30 mouse cellular contexts compared by ENCODE assay signal in the genomic region with DNA sequence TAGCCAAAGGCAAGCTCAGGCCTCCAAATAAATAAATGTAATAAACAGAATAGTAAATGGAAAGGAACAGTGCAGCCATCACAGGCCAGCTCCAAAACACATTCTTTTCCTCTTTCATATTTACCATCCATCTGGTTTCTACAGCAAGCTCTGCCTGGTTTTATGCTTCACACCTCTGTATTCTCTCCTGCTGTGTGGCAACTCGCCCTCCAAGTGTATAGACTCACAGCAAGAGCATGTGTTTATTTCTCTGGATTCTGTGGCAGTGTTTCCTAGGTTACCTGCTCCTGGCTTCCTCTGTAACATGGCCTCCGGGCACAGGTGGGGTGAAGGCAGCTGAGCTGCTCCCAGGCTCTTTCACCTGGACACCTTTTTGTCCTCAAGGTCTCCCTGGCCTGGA. TPM values are rescaled to one million over a fixed set of nuclear protein-coding genes. Genes with fewer than 3 reads are reported as not detected.
"Had no signal": no experiment of that assay in that cellular context is flagged by ENCODE, and none has a peak within 500 bp of the region (broad histone marks: within the 10 kb centered on the region; RNA-seq: fewer than 3 reads in every experiment).

No protein-coding gene starts in this region.

- DNase-seq: kidney, adult 11 months; kidney, adult 8-10 months; kidney, postnatal 10 days; kidney, postnatal 36 days; layer of hippocampus, adult 9-11 months; liver, embryonic 13.5 days; lung, adult 2 months; lung, postnatal 14 days; lung, postnatal 4 days had no signal

- H3K9ac ChIP-seq: kidney, embryonic 15.5 days; liver, embryonic 13.5 days; midbrain, embryonic 12.5 days; stomach, embryonic 15.5 days had no signal

- H3K27ac ChIP-seq: kidney, embryonic 15.5 days; left cerebral cortex, adult 2 months; liver, embryonic 13.5 days; midbrain, embryonic 12.5 days; stomach, embryonic 15.5 days had no signal

- H3K27me3 ChIP-seq: kidney, embryonic 15.5 days; liver, embryonic 13.5 days; midbrain, embryonic 12.5 days; stomach, embryonic 15.5 days had no signal

- H3K4me3 ChIP-seq: kidney, embryonic 15.5 days; left cerebral cortex, adult 2 months; liver, embryonic 13.5 days; midbrain, embryonic 12.5 days; myocyte; stomach, embryonic 15.5 days had no signal

- H3K36me3 ChIP-seq: kidney, embryonic 15.5 days; liver, embryonic 13.5 days; midbrain, embryonic 12.5 days; stomach, embryonic 15.5 days had no signal

- ATAC-seq: midbrain, embryonic 16.5 days had no signal

- H3K9me3 ChIP-seq: kidney, embryonic 15.5 days; liver, embryonic 13.5 days; midbrain, embryonic 12.5 days; stomach, embryonic 15.5 days had no signal

- H3K4me2 ChIP-seq: kidney, embryonic 15.5 days; liver, embryonic 13.5 days; midbrain, embryonic 12.5 days; stomach, embryonic 15.5 days had no signal

- H3K4me1 ChIP-seq: kidney, embryonic 15.5 days; liver, embryonic 13.5 days; midbrain, embryonic 12.5 days; stomach, embryonic 15.5 days had no signal

RNA-seq across cellular contexts. Expression of a gene that starts 13.3 kb away (rescaled TPM):
- total RNA-seq: layer of hippocampus, postnatal 25 days; left cerebral cortex, adult 2 months; left cerebral cortex, postnatal 10 days; left cerebral cortex, postnatal 36 days; liver, adult 2 months; megakaryocyte progenitor cell, adult 5-6 weeks; megakaryocyte-erythroid progenitor cell, adult 5-6 weeks; monocyte, adult 5-6 weeks had no signal
- polyA plus RNA-seq: kidney, embryonic 15.5 days; limb, embryonic 11.5 days; limb, embryonic 14.5 days; liver, adult 2 months; liver, embryonic 13.5 days; liver, embryonic 16.5 days; lung, adult 2 months; midbrain, embryonic 12.5 days; midbrain, embryonic 16.5 days; myocyte; neural tube, embryonic 11.5 days; neural tube, embryonic 14.5 days; small intestine, adult 2 months; stomach, embryonic 15.5 days; urinary bladder, adult 2 months had no signal

RNA-seq across cellular contexts. Expression of a gene that starts 19.4 kb away (rescaled TPM):
- total RNA-seq: left cerebral cortex, postnatal 10 days; left cerebral cortex, postnatal 36 days; liver, adult 2 months; megakaryocyte progenitor cell, adult 5-6 weeks; megakaryocyte-erythroid progenitor cell, adult 5-6 weeks; monocyte, adult 5-6 weeks had no signal
- polyA plus RNA-seq: kidney, embryonic 15.5 days; limb, embryonic 11.5 days; limb, embryonic 14.5 days; liver, adult 2 months; liver, embryonic 13.5 days; liver, embryonic 16.5 days; lung, adult 2 months; lung, embryonic 16.5 days; midbrain, embryonic 12.5 days; midbrain, embryonic 16.5 days; myocyte; neural tube, embryonic 11.5 days; neural tube, embryonic 14.5 days; small intestine, adult 2 months; stomach, embryonic 15.5 days; urinary bladder, adult 2 months had no signal

RNA-seq across cellular contexts. Expression of a gene that starts 25.6 kb away (rescaled TPM):
- total RNA-seq: left cerebral cortex, postnatal 36 days; liver, adult 2 months had no signal
- polyA plus RNA-seq: kidney, embryonic 15.5 days; limb, embryonic 11.5 days; midbrain, embryonic 12.5 days; midbrain, embryonic 16.5 days; myocyte; neural tube, embryonic 11.5 days; neural tube, embryonic 14.5 days had no signal

RNA-seq across cellular contexts. Expression of a gene that starts 27.9 kb away (rescaled TPM):
- total RNA-seq: layer of hippocampus, postnatal 25 days; left cerebral cortex, adult 2 months; left cerebral cortex, postnatal 10 days; left cerebral cortex, postnatal 36 days; liver, adult 2 months; megakaryocyte progenitor cell, adult 5-6 weeks; megakaryocyte-erythroid progenitor cell, adult 5-6 weeks; monocyte, adult 5-6 weeks had no signal
- polyA plus RNA-seq: kidney, embryonic 15.5 days; limb, embryonic 11.5 days; limb, embryonic 14.5 days; liver, adult 2 months; liver, embryonic 13.5 days; liver, embryonic 16.5 days; lung, adult 2 months; lung, embryonic 16.5 days; midbrain, embryonic 12.5 days; midbrain, embryonic 16.5 days; myocyte; neural tube, embryonic 11.5 days; neural tube, embryonic 14.5 days; small intestine, adult 2 months; stomach, embryonic 15.5 days; urinary bladder, adult 2 months had no signal

RNA-seq across cellular contexts. Expression of a gene that starts 37.8 kb away (rescaled TPM):
- total RNA-seq: megakaryocyte progenitor cell, adult 5-6 weeks; monocyte, adult 5-6 weeks had no signal
- polyA plus RNA-seq: limb, embryonic 11.5 days; liver, embryonic 16.5 days; myocyte had no signal
